Mouse (Mus musculus) cortical plate, adult 2 months (tissue): Measurements from ENCODE around the gene Gm2115. TPM values are rescaled to one million over a fixed set of nuclear protein-coding genes. Genes with fewer than 3 reads are reported as not detected.

ENCODE experiments used
- H3K27ac ChIP-seq: fragments of 200-500 bp; 2 replicates; pipeline ENCODE4 v1.5.1; 2012; ENCODE audit warnings: low read length, control low read depth, inconsistent platforms; ENCODE audit not compliant: insufficient read depth
- H3K4me1 ChIP-seq: fragments of 200-500 bp; 2 replicates; pipeline ENCODE4 v1.6.1; 2011; ENCODE audit warnings: low read length; ENCODE audit not compliant: control insufficient read depth, insufficient read depth
- H3K4me3 ChIP-seq: fragments of 200-500 bp; 2 replicates; pipeline ENCODE4 v1.5.1; 2011; ENCODE audit warnings: mild to moderate bottlenecking, low read length, control low read depth; ENCODE audit not compliant: insufficient read depth
- CTCF ChIP-seq: fragments of 200-500 bp; IDR thresholded peaks from 2 replicates; pipeline ENCODE4 v1.5.1; 2011; ENCODE audit warnings: mild to moderate bottlenecking, control low read depth, low read length; ENCODE audit not compliant: insufficient read depth; ENCODE audit errors: extremely low read depth
- POLR2A ChIP-seq: fragments of 200-500 bp; IDR thresholded peaks from 2 replicates; pipeline ENCODE4 v1.6.1; 2011; ENCODE audit warnings: mild to moderate bottlenecking, low read length, control low read depth; ENCODE audit not compliant: insufficient read depth; ENCODE audit errors: extremely low read depth
- polyA plus RNA-seq: library from polyadenylated mRNA; depleted of rRNA; stranded (reverse); fragments of >200 nt; gene quantifications from 2 replicates; pipeline ENCODE4 v1.2.3, GENCODE M21; 2012; rRNA removed

Gm2115 gene
- polyA plus RNA-seq = 7.1 and 12.5 TPM in 2 replicates

- Histone ChIP-seq H3K27ac (peak within 1 kb of the TSS; percentile 50; the same call in 1 of the 2 replicates), H3K4me1 (no peaks in the 10 kb centered on the region), H3K4me3 (peak within 1 kb of the TSS; percentile 60)
- TF ChIP-seq POLR2A (no peak), CTCF (no peak)
These were observed at the start of gene Gm2115 for GRCm38 (mm10) chr7:84528796-84529533. TSS of gene Gm2115 (plus strand) at chr7:84528954.

- no peak for TF ChIP-seq CTCF
- no peak for TF ChIP-seq POLR2A
- Histone ChIP-seq H3K27ac (no peak overlapping the region), H3K4me3 (no peak overlapping the region), H3K4me1 (no peaks in the 10 kb centered on the region)
These were observed 45.0 kb upstream of the Gm2115 start for GRCm38 (mm10) chr7:84483447-84484407.

- no peaks in the 10 kb centered on the region for H3K4me1 ChIP-seq
- TF ChIP-seq CTCF (no peak), POLR2A (no peak)
- H3K27ac ChIP-seq = no peak overlapping the region
- no peak overlapping the region for H3K4me3 ChIP-seq
These were observed 42.3 kb upstream of the Gm2115 start for GRCm38 (mm10) chr7:84486485-84486884.

GRCm38 (mm10) chr7:84503163-84503562 is 25.6 kb upstream of the Gm2115 start:
- no peak overlapping the region for H3K4me3 ChIP-seq
- TF ChIP-seq POLR2A (no peak), CTCF (no peak)

GRCm38 (mm10) chr7:84518533-84519198 is 10.1 kb upstream of the Gm2115 start:
- TF ChIP-seq POLR2A = no peak
- no peak for TF ChIP-seq CTCF
- Histone ChIP-seq H3K4me3 (no peak overlapping the region), H3K27ac (no peak overlapping the region), H3K4me1 (peaks cover 3% of the 10 kb centered on the region; the same call in 1 of the 2 replicates)

More at GRCm38 (mm10) chr7:84503163-84503562, 25.6 kb upstream of the Gm2115 start:
- no peak overlapping the region for H3K27ac ChIP-seq
- no peaks in the 10 kb centered on the region for H3K4me1 ChIP-seq

GRCm38 (mm10) chr7:84521329-84521728 is 7.4 kb upstream of the Gm2115 start:
- TF ChIP-seq POLR2A (no peak), CTCF (no peak)
- no peak overlapping the region for H3K27ac ChIP-seq
- H3K4me3 ChIP-seq = no peak overlapping the region
- peaks cover 3% of the 10 kb centered on the region; the same call in 1 of the 2 replicates for H3K4me1 ChIP-seq

- Histone ChIP-seq H3K27ac (no peak overlapping the region), H3K4me3 (no peak overlapping the region), H3K4me1 (peaks cover 3% of the 10 kb centered on the region; the same call in 1 of the 2 replicates)
- TF ChIP-seq CTCF (no peak), POLR2A (no peak)
These were observed 6.3 kb upstream of the Gm2115 start for GRCm38 (mm10) chr7:84522426-84522825.

- Histone ChIP-seq H3K4me1 (peaks cover 3% of the 10 kb centered on the region; the same call in 1 of the 2 replicates), H3K27ac (no peak overlapping the region), H3K4me3 (no peak overlapping the region)
- no peak for TF ChIP-seq CTCF
- TF ChIP-seq POLR2A = no peak
These were observed 2.6 kb upstream of the Gm2115 start for GRCm38 (mm10) chr7:84526171-84526570.

- H3K27ac ChIP-seq = no peak overlapping the region
- TF ChIP-seq POLR2A = no peak
- TF ChIP-seq CTCF = no peak
- H3K4me3 ChIP-seq = no peak overlapping the region
- H3K4me1 ChIP-seq = no peaks in the 10 kb centered on the region; the same call in 1 of the 2 replicates
These were observed 4.0 kb downstream of the Gm2115 start for GRCm38 (mm10) chr7:84532795-84533194.
